Mouse (Mus musculus): ENCODE data around the gene Sft2d2.

Sft2d2 gene

DNA sequence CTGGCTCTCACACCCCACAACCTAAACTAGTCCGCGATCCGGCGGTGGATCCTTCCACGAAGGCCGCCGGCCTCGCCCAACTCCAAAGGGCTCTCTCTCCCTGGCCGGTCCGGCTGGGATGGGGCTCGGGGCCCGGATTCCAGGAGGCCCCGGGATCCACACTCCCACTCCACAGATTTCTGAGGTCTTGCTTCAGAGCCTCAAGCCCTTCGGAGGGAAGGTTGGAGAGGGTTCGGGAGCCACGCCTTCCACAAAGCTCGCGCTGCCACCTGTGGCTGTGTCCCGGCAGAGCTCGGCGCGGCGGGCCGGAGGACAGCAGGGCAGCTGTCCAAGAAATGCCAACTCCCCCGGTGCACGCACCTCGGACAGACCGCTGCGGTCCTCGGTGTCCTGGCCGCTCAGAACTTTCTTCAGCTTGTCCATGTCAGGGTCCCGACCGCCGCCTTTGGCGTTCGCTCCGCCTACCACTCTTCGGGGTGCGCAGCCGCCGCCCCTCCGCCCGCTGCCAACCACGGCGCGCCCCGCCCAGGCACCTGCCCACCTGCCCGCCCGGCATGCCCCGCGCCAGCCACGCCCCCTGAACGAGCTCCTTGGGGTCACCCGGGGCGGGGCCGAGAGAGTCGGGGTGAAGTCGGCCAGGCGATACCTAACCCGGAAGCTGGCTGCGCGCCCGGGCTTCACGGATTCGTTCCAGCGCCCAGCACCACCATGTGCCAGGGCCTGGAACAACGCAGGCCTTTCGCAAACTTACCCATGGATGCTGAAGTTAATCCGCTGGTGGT lies at the start of gene Sft2d2:
Gene Sft2d2 (minus strand): TSS at position 559 of the 782 bp plus-strand sequence.
- DNase-seq = peak; percentile 92

DNA sequence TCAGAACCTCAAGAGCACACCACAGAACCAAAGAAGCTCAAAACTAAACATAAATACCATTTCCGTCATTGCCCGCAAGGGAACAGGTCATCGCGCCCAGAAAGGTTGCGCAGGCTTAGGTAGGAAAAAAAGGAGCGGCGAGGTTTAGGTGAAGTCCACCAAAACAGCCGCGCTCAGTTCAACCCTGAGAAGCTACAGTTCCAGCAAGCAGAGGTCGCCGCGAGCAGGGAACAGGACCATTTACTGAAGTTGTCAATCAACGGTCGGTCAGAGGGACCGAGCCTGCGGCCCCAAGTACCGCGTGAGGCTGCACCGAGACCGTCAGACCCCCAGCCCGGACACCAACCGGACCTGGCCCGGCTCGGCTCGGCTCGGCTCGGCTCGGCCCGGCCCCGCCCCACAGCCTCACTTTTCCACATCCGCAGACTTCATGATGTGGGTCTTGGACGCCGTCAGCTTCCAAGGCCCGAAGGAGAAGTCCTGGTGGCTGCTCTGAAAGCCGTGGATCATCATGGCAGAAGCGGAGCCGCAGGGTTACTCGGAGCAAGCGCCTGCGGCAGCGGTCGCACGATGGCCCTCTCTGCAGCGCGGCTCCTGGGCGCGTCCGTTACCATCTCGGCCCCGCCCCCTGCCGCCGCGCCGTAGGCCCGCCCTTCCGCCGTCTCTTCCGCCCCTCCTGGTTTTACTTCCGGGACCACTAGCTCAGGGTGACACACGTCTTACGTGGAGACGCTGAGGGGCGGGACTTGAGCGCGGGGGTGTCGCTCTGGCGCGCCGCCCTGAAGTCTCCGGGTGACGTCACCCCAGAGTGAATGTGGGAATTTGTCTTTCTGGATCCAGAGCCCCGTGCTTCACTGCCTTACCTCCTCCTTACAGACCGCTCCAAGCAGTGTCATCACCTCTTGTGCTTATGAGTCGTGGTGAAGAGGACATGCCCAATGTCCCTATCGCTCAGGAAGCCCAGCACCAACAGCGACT lies 42.4 kb upstream of the Sft2d2 start, which contains the start of gene Tiprl:
Gene Tiprl (minus strand): TSS at position 676 of the 978 bp plus-strand sequence.
- DNase-seq = peak; percentile 98

DNA sequence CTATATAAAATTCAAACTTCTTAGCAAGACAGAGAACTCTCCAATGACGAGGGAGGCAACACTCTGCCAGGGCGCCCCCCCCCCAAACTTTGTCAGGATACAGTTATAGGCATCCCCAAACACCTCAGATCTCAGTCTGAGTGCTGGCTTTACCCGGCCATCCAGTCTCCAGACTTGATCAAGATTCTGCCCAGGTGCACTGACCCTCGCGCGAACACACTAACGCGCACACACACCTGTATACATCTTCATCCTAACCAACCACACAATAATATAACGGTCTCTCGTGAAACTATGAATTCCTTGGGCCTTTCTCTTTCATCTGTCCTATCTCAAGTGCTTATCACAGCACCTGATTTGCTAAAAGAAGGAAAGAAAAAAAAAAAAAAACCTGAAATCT lies 41.6 kb upstream of the Sft2d2 start:
- DNase-seq = no peak

DNA sequence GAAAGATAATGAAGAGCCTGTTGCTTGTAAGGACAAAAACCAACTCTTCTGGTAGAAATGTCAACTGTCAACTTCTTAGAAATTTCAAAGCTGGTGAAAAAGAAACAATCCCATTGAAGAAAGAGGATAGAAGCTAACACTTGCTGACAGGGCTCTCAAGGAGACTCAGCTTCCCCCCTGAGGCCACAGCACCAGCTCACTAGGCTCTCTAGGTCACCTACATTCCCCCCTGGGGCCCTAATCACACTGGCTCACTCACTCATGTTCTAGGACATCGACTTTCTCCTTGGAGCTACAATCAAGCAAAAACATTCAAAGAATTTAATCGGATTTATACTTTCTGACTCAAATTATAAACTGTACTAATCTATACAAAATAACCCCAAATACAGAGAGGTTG lies 39.6 kb upstream of the Sft2d2 start:
- peak; percentile 11 for DNase-seq

DNA sequence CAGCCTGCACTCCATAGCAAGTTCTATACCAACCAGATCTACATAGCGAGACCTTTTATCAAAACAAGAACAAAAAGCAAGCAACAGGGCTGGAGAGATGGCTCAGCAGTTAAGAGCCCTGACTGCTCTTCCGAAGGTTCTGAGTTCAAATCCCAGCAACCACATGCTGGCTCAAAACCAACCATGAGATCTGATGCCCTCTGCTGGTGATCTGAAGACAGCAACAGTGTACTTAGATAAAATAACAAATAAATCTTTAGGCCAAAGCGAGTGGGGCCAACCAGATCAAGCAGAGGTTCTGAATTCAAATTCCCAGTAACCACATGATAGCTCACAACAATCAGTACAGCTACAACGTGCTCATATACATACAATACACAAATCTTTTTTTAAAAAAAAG lies 36.5 kb upstream of the Sft2d2 start:
- no peak for DNase-seq

DNA sequence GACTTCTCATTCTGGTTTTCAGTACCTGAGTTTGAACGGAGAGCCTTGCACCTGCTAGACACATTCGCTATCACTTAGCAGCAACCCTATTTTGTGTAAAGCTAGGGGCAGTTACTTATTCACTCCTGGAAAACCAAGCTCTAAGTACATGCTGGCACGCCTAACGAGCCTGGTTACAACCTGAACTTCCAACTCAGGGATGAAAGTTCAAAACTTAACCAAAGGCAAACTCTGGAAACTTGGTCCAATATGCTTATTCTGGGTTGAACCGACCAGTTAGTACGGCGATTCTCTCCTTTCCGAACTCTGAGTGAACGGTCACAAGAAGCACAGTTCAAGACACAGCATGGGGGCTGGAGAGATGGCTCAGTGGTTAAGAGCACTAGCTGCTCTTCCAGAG lies 35.3 kb upstream of the Sft2d2 start:
- DNase-seq = no peak

DNA sequence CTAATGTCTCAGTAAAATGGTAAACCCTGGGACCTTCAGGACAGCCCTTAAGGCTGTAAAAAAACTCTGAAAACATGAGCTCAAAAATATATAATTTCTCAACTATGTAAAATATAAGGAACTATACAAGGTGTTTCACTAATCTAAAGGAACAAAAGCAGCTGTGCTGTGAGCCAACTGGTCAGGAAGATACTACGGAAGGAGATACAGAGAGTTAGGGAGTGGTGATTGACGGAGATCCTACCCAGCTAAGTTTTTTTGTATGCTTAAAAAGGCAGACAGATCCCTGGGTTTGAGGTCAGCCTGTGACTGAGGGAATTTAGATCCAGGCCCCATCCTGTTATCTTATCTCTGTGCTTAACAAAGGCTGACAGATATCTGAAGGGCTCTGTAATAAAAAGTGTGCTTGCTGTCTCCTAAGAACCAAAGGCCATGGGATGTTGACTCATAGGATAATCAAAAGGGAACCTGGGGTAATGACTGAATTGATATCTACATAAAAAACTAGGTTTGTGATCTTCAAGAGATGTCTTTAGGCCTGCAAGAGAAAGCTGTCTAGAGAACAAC lies 22.9 kb upstream of the Sft2d2 start:
- DNase-seq = no peak

DNA sequence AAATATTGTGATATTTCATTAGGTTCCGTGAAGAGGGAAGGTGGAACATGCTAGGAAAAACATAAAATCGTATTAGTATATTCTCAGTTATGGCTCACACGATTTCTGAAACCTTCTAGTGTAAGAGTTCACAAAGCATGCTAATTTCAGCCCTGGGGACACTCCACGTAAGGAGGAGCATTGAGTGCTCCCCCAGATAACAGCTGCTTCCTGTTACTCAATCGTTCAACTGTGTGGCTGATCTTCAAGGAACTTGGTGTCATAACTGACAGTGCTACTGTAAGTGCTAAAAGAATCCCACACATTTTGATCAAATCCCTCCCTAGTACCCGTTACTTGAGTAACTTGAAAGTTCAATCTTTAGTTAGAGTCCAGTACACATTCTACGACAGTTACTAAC lies 21.6 kb upstream of the Sft2d2 start:
- no peak for DNase-seq

DNA sequence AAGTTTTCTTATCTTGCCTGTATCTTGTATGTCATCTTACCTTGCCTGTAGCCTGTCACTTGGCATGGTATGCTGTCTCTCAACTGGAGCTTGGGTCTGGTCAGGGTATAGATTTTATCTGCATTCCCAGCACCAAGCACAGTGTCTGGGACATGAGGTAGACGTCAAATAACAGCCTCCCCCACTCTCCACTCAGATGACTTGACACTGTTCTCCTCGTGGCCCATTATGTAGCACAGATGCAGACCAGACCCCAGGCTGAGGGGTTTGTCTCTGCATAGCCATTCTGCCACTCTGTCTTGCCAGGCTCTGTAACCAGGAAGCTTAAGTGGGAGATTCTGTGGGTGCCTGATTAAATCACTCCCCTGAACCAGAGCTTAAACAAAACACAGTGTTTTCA lies 11.4 kb upstream of the Sft2d2 start:
- DNase-seq = no peak

DNA sequence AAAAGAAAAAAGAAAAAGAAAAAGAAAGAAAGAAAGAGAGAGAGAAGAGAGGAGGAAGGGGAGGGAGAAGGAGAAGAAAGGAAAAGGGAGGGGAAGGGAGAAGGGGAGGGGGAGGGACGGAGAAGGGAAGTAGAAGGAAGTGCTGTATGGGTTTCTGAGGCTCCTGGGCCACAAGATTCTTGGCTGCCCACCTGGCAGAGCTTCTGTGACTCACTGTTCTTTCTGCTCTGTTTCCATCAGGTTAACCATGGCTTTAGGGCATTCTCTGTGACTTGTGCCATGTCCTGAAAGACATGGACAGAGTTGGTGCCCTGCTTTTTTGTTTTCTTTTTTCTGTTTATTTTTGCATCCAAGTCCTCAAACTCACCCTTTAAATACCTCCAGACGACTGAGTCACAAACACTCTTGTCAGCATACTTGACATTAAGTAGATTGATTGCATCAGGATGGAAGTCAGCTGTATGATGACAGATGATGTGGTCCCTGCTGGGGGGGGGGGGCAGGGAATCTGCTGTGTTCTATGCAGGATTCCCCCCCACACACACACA lies 9.3 kb upstream of the Sft2d2 start:
- no peak for DNase-seq

DNA sequence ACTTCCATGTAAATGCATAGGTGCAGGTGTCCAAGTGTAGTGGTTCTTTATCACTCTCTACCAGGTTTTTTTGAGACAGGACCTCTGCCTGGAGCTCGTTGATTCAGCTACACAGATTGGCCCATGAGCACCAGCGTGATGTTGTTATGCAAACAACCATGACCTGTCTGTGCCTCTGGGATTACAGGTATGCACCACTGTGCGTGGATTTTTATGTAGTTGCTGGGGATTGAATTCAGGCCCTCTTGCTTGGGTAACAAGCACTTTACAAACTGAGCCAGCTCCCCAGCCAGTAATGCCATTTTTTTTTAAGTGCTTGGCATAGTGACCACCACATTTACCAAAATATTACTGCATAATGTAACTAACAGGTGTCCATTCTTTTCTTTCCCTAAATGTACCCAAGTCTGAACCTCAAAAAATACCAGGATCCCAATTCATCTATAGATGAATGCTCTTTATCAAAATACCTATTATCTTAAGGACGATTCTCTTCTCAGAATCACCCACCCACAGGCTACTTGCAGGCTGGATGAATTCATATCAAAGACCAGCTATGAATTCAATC lies 7.3 kb upstream of the Sft2d2 start:
- no peak for DNase-seq

DNA sequence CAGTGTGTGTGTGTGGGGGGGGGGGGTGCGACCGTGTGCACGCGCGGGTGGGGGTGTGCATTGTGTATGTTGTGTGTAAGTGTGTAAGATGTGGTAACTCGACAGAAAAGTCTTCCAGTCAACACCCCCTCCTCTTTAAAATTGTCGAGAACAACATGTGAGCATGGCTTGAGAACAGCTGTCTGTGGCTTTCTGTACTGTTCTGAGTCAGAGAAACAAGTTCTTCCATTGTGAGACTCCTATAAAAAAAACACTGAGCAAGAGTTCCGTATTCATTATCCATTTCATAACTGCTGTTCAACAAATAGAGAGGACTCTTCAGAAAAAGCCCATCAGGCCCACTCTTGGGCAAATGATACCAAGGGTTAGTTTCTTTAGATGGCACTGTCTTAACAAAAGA lies 6.5 kb upstream of the Sft2d2 start:
- DNase-seq = no peak

DNA sequence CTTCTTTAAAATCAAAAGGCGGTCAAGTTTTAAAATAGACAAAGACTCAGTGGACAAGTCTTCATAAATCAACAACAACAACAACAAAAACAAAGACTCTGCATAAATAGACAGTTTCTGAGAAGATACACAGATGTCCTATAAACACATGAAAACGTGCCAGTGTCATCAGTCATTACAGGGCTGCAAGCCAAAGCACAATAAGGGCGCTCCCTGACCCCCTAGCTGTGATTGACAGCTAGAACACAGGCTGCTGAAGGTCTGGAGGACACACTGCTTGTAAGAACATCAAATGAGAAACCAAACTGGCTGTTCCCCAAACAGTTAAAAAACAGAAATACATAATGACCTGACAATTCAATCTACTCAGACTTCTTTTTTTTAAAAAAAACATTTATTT lies 5.4 kb upstream of the Sft2d2 start:
- DNase-seq = no peak

DNA sequence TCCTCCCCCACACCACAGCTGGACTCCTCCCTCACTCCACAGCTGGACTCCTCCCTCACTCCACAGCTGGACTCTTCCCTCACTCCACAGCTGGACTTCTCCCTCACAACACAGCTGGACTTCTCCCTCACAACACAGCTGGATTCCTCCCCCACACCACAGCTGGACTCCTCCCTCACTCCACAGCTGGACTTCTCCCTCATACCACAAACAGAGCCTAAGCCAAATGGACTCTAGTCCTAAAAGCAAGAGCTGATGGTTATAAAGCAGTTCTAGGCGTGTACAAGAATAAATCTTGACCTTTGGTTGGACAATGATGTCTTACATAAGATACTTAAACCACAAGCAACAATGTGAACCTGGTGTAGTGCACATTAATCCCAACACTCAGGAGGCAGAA lies 4.7 kb upstream of the Sft2d2 start:
- no peak for DNase-seq

DNA sequence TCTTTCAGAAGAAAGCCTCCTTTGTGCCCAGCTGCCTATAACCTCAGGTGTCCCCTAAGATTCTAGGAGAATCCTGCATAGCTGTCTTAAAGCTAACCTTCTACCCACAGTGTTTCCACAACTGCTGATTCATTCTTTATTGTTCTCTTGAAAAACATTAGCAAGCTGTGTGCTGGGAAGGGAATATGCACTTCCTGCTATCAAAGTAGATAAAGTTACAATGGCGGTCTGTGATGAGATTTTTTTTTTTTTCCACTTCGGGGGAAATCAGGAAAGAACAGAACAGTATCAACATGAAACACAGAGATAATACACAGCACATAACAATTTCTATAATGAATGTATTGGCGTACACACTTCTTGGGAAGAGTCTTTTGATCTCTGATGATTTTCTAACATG lies 3.6 kb upstream of the Sft2d2 start:
- no peak for DNase-seq

DNA sequence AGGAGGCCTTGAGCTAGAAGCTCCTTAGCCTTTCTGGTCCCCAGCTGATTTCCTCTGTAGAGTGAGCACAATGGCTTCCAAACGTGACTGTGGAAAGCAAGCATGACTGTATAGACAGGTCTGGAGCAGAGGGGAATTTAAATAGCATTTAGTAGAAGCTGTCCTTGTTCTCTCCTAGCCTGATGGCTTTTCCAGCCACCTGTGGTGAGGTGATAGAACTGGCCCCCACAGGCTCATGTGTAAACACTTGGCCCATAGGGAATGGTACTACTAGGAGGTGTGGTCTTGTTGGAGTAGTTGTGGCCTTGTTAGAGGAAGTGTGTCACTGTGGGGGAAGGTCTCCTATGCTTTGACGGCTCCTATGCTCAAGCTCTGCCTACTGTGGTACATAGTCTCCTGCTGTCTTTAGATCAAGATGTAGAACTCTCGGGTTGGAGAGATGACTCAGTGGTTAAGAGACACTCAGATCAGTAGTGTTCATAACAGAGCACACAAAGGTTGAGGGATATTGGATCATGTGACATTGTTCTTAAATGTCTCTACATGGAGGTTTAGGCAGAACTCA lies 1.2 kb upstream of the Sft2d2 start:
- no peak for DNase-seq

DNA sequence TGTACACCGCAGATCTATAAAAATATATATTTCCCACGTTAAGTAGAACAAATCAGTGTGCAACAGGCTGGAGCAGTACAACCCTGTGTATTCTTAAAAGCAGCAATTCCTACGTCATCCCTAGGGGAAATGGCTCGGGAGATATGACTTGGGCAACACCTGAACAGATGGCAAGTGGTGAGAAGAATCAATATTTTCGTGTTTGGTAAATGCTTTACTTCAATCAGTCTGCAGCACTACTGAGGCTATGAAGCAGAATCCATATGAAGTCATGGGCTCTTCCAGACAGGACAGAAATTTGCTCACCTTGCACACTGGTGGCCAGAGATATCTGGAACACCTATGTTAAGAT lies 400 bp upstream of the Sft2d2 start:
- no peak for DNase-seq

DNA sequence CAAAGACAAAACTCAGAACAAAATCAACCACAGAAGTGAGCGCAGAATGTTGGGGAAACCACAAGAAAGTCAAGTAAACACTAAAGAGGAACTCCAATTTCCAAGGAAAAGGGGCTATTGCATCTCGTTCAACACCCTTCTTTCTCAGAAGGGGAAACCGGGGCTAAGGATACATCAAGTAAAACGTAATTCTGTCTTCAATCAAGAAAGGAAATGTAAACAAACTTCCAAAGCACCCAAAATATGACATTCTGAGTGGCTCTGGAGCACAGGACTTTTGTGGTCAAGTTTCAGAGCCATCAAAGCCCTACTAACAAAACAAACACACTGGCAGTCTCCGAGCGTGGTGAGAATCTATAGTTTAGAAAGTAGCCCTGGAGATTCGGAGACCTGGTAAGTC lies 812 bp downstream of the Sft2d2 start:
- no peak for DNase-seq

DNA sequence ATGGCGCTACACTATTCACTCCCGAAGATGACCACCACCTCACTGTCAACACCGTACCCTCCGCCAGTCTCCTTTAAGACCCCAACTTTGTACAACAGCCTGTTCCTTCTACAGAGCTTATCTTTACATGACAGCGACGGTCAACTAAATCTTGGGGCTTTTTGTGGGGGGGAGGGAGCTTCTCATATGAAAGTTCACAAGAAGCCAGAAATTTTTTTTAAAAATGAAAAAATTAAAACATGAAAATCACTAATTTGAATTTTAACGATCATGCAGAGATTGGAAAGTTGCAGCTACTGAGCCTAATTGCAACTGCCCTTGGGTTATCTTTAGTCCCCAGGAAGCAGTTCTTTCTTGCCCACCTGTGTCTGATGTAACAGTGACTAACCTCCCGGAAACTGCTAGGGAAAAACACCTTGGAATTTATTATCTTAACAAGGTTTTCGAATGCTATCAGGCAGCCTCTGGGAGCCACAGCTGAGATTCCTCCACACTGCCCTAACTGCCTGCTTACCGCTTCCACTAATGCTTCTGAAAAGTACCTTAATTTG lies 1.4 kb downstream of the Sft2d2 start:
- DNase-seq = no peak

DNA sequence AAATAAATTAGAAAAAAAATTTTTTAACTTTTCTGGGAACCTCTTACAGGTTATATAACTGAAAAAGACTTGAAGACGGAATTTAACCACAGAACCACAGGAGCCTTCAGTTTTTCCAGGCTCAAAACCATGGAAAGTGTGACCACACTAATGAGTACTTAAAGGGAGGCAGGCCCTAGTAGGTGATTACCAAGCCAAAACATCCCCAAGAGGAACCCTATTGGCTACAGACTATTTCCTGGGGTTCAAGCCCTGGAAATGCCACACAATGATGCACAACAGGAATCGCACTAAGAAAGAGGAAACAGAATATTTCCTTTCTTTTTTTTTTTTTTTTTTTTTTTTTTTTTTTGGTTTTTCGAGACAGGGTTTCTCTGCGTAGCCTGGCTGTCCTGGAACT lies 2.1 kb downstream of the Sft2d2 start:
- DNase-seq = no peak

DNA sequence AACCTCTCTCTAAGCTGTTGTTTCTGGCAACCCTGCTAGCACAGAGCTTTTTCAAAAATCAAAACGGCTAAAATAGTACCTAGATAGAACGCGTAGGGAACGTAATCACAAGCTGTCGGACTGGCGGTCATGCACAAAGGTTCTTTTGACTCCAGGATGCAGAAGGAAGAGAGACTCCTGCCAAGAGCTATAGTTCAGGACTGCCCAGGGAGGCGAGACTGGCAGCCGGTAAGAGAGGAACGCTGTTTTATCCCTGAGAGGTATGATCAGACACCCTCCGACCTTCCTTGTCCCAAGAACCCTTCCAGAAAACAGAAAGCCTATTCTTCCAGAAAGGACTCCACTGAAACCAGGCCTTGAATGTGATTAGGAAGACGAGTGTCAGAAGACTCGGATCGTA lies 2.6 kb downstream of the Sft2d2 start:
- no peak for DNase-seq

DNA sequence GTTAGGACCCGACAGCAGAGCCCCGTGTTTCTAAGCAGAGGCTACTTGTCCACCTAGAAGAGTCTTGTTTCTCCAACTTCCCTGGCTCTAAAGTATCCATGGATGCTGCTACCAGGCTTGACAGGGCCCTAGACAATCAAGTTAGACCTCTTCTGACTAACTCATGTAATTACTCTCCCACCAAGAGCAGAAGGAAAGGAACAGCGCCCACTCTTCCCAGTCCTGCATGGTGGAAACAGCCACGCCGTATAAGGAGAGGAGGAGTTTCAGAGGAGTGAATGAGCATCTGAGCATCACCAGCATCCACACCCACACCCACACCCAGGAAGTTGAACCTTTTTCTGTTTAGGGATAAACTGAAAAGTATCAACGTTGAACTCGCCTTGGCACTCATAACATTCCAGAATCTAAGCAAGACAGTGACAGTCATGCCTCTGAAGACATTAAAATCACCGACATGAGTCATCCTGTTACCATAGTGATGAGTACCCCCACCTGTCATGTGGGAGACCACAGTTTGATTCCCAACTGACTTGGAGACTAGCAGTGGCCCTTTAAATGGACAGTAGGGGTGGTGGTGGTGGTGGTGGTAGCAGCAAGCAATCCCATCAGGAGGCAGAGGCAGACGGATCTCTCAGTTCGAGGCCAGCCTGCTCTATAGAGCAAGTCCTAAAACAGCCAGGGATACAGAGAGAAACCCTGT lies 3.5 kb downstream of the Sft2d2 start:
- no peak for DNase-seq

Data from retina, postnatal 1 day (tissue).